Mouse (Mus musculus) splenic B cell, adult 2 months (primary cell): ENCODE results near the gene Olfr1148.

Experiments used
- DNase-seq: peaks from one replicate; pipeline ENCODE4 v3.0.0-alpha.2; 2011; ENCODE audit warnings: low read depth, low spot score
- H3K27me3 ChIP-seq: 2 replicates; pipeline ENCODE4 v1.6.1; 2012; ENCODE audit warnings: mild to moderate bottlenecking, low read length, moderate library complexity, mixed read lengths; ENCODE audit not compliant: control insufficient read depth, poor library complexity, insufficient read depth, severe bottlenecking
- H3K36me3 ChIP-seq: 2 replicates; pipeline ENCODE4 v1.6.1; 2012; ENCODE audit warnings: mild to moderate bottlenecking, low read length, moderate library complexity, mixed read lengths; ENCODE audit not compliant: control insufficient read depth, poor library complexity, insufficient read depth, severe bottlenecking

The Olfr1148 gene

DNA sequence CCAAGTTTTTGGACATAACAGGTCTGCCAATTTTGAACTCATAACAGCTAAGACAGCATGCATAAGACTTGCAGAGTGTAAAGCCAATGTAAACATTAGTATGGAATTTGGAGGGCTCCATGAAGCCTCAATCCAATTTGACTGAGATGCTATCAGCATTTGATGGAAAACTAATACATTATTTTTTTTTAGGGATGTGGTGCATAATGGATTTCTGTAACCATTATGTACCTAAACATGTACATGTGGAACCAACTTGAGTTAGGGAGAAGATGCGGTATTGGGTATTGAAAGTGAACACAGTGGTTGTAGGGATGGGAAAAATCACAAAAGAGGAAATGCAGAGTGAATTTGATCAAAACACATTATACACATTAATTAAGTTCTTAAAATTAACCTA is at the start of gene Olfr1148:
Olfr1148 (plus strand) TSS at position 301 of the 400 bp plus-strand sequence.
- DNase-seq = no peak
- Histone ChIP-seq H3K36me3 (no peaks in the 10 kb centered on the region), H3K27me3 (no peaks in the 10 kb centered on the region)

DNA sequence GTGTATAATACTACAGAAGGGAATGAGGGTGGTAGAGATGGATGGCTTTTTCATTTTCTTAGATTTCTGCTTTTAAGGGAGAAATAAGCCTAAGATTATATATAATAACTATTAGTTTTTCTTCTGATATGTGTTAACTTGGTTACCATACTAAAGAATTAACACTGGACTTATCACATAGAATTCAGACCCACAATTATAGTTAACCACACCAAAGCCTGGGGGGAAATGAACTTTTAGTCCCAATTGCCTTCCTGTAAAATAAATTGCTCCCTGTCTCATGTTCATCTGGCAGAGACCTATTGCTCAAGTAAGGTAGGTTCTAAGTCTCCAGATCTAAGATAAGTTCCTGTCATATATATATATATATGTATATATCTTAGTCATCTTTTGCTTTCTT is 30.0 kb upstream of the Olfr1148 start, which contains the start of gene Olfr1143:
Olfr1143 (plus strand) TSS at position 301 of the 400 bp plus-strand sequence.
- no peaks in the 10 kb centered on the region for H3K36me3 ChIP-seq
- H3K27me3 ChIP-seq = no peaks in the 10 kb centered on the region
- DNase-seq = no peak

DNA sequence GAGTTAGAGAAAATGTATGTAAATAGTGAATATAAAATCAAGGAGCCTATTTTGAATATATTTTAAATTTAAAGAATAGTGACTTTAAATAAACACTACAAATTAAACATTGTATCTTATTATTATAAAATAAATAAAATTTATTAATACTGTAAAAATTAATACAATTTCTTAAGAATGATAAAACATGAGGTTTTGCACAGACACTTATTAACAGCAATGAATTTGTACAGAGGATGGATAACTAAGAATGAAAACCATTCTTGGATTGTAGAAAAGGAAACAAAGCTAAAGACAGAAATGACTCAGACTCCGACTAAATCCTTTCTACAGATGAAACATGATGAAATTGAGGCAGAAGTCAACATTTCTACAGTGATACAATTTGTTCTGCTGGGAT is 20.8 kb upstream of the Olfr1148 start, which contains the start of gene Olfr1145:
Olfr1145 (plus strand) TSS at position 301 of the 400 bp plus-strand sequence.
- Histone ChIP-seq H3K36me3 (no peaks in the 10 kb centered on the region), H3K27me3 (no peaks in the 10 kb centered on the region)
- no peak for DNase-seq

DNA sequence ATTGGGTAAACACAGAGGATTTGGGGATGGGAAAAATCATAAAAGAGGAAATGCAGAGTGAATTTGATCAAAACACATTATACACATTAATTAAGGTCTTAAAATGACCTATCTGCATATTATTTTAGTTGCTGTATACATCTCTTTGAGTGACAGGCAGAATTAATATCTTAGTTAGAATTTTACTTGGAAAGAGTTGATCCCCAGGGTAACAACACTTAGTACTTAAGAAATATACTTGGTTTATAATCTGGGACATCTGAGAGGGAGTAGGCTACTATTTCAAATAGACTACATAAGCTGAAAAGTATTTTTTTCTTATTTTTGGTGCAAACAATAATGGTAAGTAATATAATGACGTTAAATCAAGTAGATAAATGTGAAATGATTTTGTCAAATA is 13.4 kb downstream of the Olfr1148 start, which contains the start of gene Olfr1150-ps1:
Olfr1150-ps1 (plus strand) TSS at position 301 of the 400 bp plus-strand sequence.
- DNase-seq = no peak
- H3K36me3 ChIP-seq = no peaks in the 10 kb centered on the region
- no peaks in the 10 kb centered on the region for H3K27me3 ChIP-seq

DNA sequence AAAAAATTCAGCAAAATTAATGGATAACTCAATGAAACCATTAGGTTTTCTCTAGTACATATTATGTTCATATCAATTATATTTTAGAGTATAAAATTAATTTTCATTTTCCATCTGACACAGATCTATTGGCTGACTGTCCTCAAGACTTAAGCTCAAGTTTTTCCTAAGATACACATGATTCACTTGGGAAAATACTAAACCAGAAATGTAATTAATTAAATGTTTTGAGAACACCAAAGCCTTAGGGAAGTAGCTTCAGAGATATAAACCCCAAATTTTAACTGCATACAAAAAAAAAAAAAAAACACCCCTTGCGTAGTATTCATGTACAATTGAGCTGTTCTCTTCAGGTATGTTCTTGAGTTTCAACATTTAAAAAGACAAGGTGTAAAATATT is 25.2 kb downstream of the Olfr1148 start, which contains the start of gene Olfr1151:
Olfr1151 (plus strand) TSS at position 301 of the 400 bp plus-strand sequence.
- DNase-seq = no peak
- Histone ChIP-seq H3K36me3 (no peaks in the 10 kb centered on the region), H3K27me3 (no peaks in the 10 kb centered on the region)

DNA sequence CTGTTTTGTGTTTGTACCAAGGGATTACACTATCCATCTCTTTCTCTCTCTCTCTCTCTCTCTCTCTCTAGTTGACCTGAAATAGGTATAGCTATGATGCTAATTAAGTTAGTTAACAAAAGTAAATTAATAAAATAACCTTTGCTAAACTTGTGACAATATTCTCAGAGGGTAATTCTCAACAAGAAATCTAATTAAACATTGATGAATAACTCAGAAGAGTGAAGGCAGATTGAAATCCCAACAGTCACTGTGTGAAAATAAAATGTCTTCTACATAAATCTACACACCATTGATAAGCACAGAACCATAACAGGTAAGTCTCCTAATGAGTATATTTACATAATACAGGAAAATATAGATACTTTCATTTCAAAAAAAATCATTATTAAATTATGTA is 35.9 kb downstream of the Olfr1148 start, which contains the start of gene Olfr1152:
Olfr1152 (plus strand) TSS at position 301 of the 400 bp plus-strand sequence.
- no peak for DNase-seq
- no peaks in the 10 kb centered on the region for H3K27me3 ChIP-seq
- H3K36me3 ChIP-seq = no peaks in the 10 kb centered on the region
